Comparison of ENCODE assay signal across 8 mouse cellular contexts in genomic region chr6:97617774-97618173, GRCm38 (mm10). TPM values are rescaled to one million over a fixed set of nuclear protein-coding genes. Genes with fewer than 3 reads are reported as not detected.
A peak's percentile ranks its signal among the peaks of the same experiment; 100 is the strongest.
DNase-seq lines count a peak whose midpoint lies in the region; ATAC-seq and TF ChIP-seq lines count a peak whose summit lies in the region.

No protein-coding gene starts in this region.

- intact Hi-C loops in gastrocnemius, adult 2 months (cut with DNase I) = no loop called here

- no peak overlapping the region for H3K9ac ChIP-seq in liver, embryonic 13.5 days

- no peaks in the 10 kb centered on the region for H3K27me3 ChIP-seq in testis, adult 2 months (ENCODE audit: control insufficient read depth, insufficient read depth, low read length)
- peaks cover 43% of the 10 kb centered on the region for H3K27me3 ChIP-seq in liver, embryonic 13.5 days

- ATAC-seq in liver, embryonic 13.5 days (ENCODE audit: low read depth) = no peak

- no peak for TF ChIP-seq CTCF in gastrocnemius, adult 2 months (IDR thresholded peaks at IDR 0.05)
- TF ChIP-seq CTCF in testis, adult 2 months (IDR thresholded peaks at IDR 0.05; ENCODE audit: control insufficient read depth, insufficient read depth, insufficient replicate concordance, low read depth, low read length) = no peak

- H3K4me2 ChIP-seq in liver, embryonic 13.5 days = peak overlapping the region; percentile 66

- 12% methylated on average over 7 of the region's 7 CpGs for WGBS in liver, embryonic 13.5 days (ENCODE audit: insufficient replicate concordance)

- no peaks in the 10 kb centered on the region for H3K36me3 ChIP-seq in testis, adult 2 months (ENCODE audit: control insufficient read depth, insufficient read depth, low read length)
- no peaks in the 10 kb centered on the region for H3K36me3 ChIP-seq in liver, embryonic 13.5 days

- no peaks in the 10 kb centered on the region for H3K9me3 ChIP-seq in liver, embryonic 13.5 days (replicated peaks)

- H3K4me3 ChIP-seq in gastrocnemius, adult 2 months = peak overlapping the region; percentile 83
- peak overlapping the region; percentile 68 for H3K4me3 ChIP-seq in testis, adult 2 months (ENCODE audit: control insufficient read depth, low read depth, low read length)
- peak overlapping the region; percentile 52 for H3K4me3 ChIP-seq in liver, embryonic 13.5 days (replicated peaks)

- no peak for DNase-seq in gastrocnemius, adult 2 months
- DNase-seq in gastrocnemius, postnatal 10 days = no peak
- no peak for DNase-seq in testis, postnatal 10 days (ENCODE audit: low spot score)
- DNase-seq in liver, embryonic 13.5 days = no peak
- DNase-seq in right cerebral cortex, adult 18-20 months = no peak
- DNase-seq in left cerebral cortex, adult 18-20 months (ENCODE audit: low spot score in 2 of 2) = no peak
- DNase-seq in adrenal gland, postnatal 14 days = no peak

- TF ChIP-seq POLR2A in testis, adult 2 months (IDR thresholded peaks at IDR 0.05; ENCODE audit: control insufficient read depth, low read depth, low read length) = no peak

- peaks cover 10% of the 10 kb centered on the region for H3K4me1 ChIP-seq in testis, adult 2 months (ENCODE audit: control insufficient read depth, insufficient read depth, low read length)
- no peaks in the 10 kb centered on the region; the same call in 1 of the 2 replicates for H3K4me1 ChIP-seq in liver, embryonic 13.5 days (replicated peaks)

- no peak overlapping the region for H3K27ac ChIP-seq in gastrocnemius, adult 2 months
- no peak overlapping the region for H3K27ac ChIP-seq in testis, adult 2 months (ENCODE audit: control insufficient read depth, insufficient read depth, low read depth, low read length)
- no peak overlapping the region for H3K27ac ChIP-seq in liver, embryonic 13.5 days

RNA-seq across cellular contexts. Expression of gene Frmd4b, which starts 0.4 kb away (rescaled TPM):
- total RNA-seq in gastrocnemius, adult 2 months (2021) = 1 to 10 TPM; 6.7 to 7.0 TPM
- 10 to 100 TPM; 20.2 to 25.4 TPM for total RNA-seq in gastrocnemius, postnatal 10 days (2021)
- polyA plus RNA-seq in testis, adult 2 months (2012; rRNA removed) = 6.8 and 7.9 TPM in 2 replicates
- polyA plus RNA-seq in liver, embryonic 13.5 days (2015; fragmentation: Nextera tagmentation; extraction: Ambion mirVana) = 3.8 and 5.9 TPM in 2 replicates
- 10 to 100 TPM; 14.9 to 15.1 TPM for total RNA-seq in left cerebral cortex, adult 18-20 months (2021)
- 21.0 and 21.9 TPM in 2 replicates for total RNA-seq in adrenal gland, postnatal 14 days (2021)
